Mouse (Mus musculus) cortical plate, adult 2 months (tissue): ENCODE measurements around the gene Taok1.

ENCODE experiments used
- CTCF ChIP-seq: fragments of 200-500 bp; IDR thresholded peaks from 2 replicates; pipeline ENCODE4 v1.5.1; 2011; ENCODE audit warnings: mild to moderate bottlenecking, control low read depth, low read length; ENCODE audit not compliant: insufficient read depth; ENCODE audit errors: extremely low read depth
- POLR2A ChIP-seq: fragments of 200-500 bp; IDR thresholded peaks from 2 replicates; pipeline ENCODE4 v1.6.1; 2011; ENCODE audit warnings: mild to moderate bottlenecking, low read length, control low read depth; ENCODE audit not compliant: insufficient read depth; ENCODE audit errors: extremely low read depth

- no peak for TF ChIP-seq CTCF
- TF ChIP-seq POLR2A, result no peak
These were observed 81.7 kb downstream of the Taok1 start for GRCm38 (mm10) chr11:77525804-77526486.
